Mouse (Mus musculus) ES-E14 (cell line): Measurements from ENCODE around the gene Ctc1. TPM values are rescaled to one million over a fixed set of nuclear protein-coding genes. Genes with fewer than 3 reads are reported as not detected.

ENCODE experiments used
- DNase-seq: peaks from one replicate; pipeline ENCODE4 v3.0.0-alpha.2; 2013; ENCODE audit warnings: low read depth, low spot score
- H3K27ac ChIP-seq: 2 replicates; pipeline ENCODE4 v1.5.1; 2012; ENCODE audit warnings: low read depth, mild to moderate bottlenecking, low read length, moderate library complexity, mixed read lengths; ENCODE audit not compliant: poor library complexity, insufficient read depth, severe bottlenecking
- H3K36me3 ChIP-seq: 2 replicates; pipeline ENCODE4 v1.6.1; 2012; ENCODE audit warnings: mild to moderate bottlenecking, low read length, moderate library complexity, mixed read lengths; ENCODE audit not compliant: control insufficient read depth, poor library complexity, insufficient read depth, severe bottlenecking
- H3K4me1 ChIP-seq, 2 experiments: fragments of 150-350 bp in 1 of 2; sonication (generic) in 1 of 2; 2 replicates each; pipeline ENCODE4 v1.6.1; 2012; ENCODE audit warnings: low read length in 2 of 2, mild to moderate bottlenecking in 1 of 2, mixed read lengths in 1 of 2; ENCODE audit not compliant: control insufficient read depth in 2 of 2, insufficient read depth in 2 of 2, poor library complexity in 1 of 2
- H3K4me3 ChIP-seq, 2 experiments: fragments of 150-350 bp in 1 of 2; sonication (generic) in 1 of 2; 2 replicates each; pipeline ENCODE4 v1.5.1; 2012; ENCODE audit warnings: low read length in 2 of 2, low read depth in 1 of 2, mild to moderate bottlenecking in 1 of 2, mixed read lengths in 1 of 2; ENCODE audit not compliant: insufficient read depth in 1 of 2, poor library complexity in 1 of 2, severe bottlenecking in 1 of 2
- H3K9ac ChIP-seq: 2 replicates; pipeline ENCODE4 v1.6.1; 2012; ENCODE audit warnings: low read depth, mild to moderate bottlenecking, low read length, mixed read lengths; ENCODE audit not compliant: poor library complexity, insufficient read depth, severe bottlenecking
- H3K9me3 ChIP-seq: fragments of 150-350 bp; sonication (generic); 2 replicates; pipeline ENCODE4 v1.6.1; 2012; ENCODE audit warnings: low read depth, mild to moderate bottlenecking, low read length; ENCODE audit not compliant: control insufficient read depth, insufficient read depth
- CHD2 ChIP-seq: IDR thresholded peaks from 2 replicates; pipeline ENCODE4 v1.6.1; 2014; ENCODE audit warnings: mild to moderate bottlenecking, low read depth, low read length, inconsistent platforms
- HCFC1 ChIP-seq: IDR thresholded peaks from 2 replicates; pipeline ENCODE4 v1.6.1; 2012; ENCODE audit warnings: low read length, inconsistent platforms, borderline replicate concordance; ENCODE audit not compliant: insufficient read depth
- MAFK ChIP-seq: IDR thresholded peaks from 2 replicates; pipeline ENCODE4 v1.6.1; 2014; ENCODE audit warnings: mild to moderate bottlenecking, low read depth, low read length, inconsistent platforms; ENCODE audit not compliant: insufficient read depth
- ZC3H11A ChIP-seq: IDR thresholded peaks from 2 replicates; pipeline ENCODE4 v1.6.1; 2012; ENCODE audit warnings: low read depth, mild to moderate bottlenecking, inconsistent platforms, low read length, borderline replicate concordance
- ZNF384 ChIP-seq: IDR thresholded peaks from 2 replicates; pipeline ENCODE4 v1.6.1; 2012; ENCODE audit warnings: low read depth, low read length, inconsistent platforms
- in situ Hi-C, 2 experiments: fragments of 600-800 bp; cut with MboI; formaldehyde crosslinking; loops; one replicate each; pipeline ENCODE4 v1.15.1; 2025; ENCODE audit warnings: low sequenced_read_pairs in 2 of 2, inconsistent platforms in 1 of 2; ENCODE audit not compliant: unreplicated experiment in 2 of 2
- total RNA-seq: library from RNA; depleted of rRNA; stranded (reverse); fragments of 300-350 nt; gene quantifications from 2 replicates; pipeline ENCODE4 v1.2.3, GENCODE M21; 2012

The Ctc1 gene
- total RNA-seq, 1 experiment = 50.9 TPM

GRCm38 (mm10) chr11:69053848-69054247, 38.1 kb downstream of the Ctc1 start:
- Histone ChIP-seq H3K4me3 (no peak overlapping the region), H3K27ac (no peak overlapping the region), H3K4me1 (no peaks in the 10 kb centered on the region), H3K36me3 (peaks cover 16% of the 10 kb centered on the region), H3K9me3 (no peaks in the 10 kb centered on the region), H3K9ac (no peak overlapping the region)
- TF ChIP-seq ZC3H11A (no peak), CHD2 (no peak), ZNF384 (no peak), MAFK (no peak), HCFC1 (no peak)
- in situ Hi-C loops = no loop called here
- DNase-seq = no peak

- no peak for TF ChIP-seq ZC3H11A
- TF ChIP-seq MAFK = no peak
- Histone ChIP-seq H3K9ac (no peak overlapping the region), H3K27ac (no peak overlapping the region), H3K9me3 (no peaks in the 10 kb centered on the region), H3K4me3 (peak overlapping the region in 1 of 2 experiments; percentile 89; a peak in 2 of 4 replicates), H3K36me3 (no peaks in the 10 kb centered on the region), H3K4me1 (no peaks in the 10 kb centered on the region; a peak in 1 of 4 replicates)
- in situ Hi-C loops = no loop called here
- no peak for DNase-seq
These were observed 42.6 kb downstream of the Ctc1 start for GRCm38 (mm10) chr11:69058265-69058664.

- peak overlapping the region; percentile 82 to 89 for H3K4me3 ChIP-seq
- H3K27ac ChIP-seq = no peak overlapping the region
- H3K4me1 ChIP-seq = no peaks in the 10 kb centered on the region; a peak in 1 of 4 replicates
- no peak for TF ChIP-seq CHD2
- no peak for TF ChIP-seq ZC3H11A
- no peak for TF ChIP-seq MAFK
- no peak for TF ChIP-seq ZNF384
- TF ChIP-seq HCFC1 = no peak
- in situ Hi-C loops = no loop called here
- peak overlapping the region; percentile 77 for H3K9ac ChIP-seq
- no peaks in the 10 kb centered on the region for H3K9me3 ChIP-seq
- no peaks in the 10 kb centered on the region for H3K36me3 ChIP-seq
- no peak for DNase-seq
These were observed 43.1 kb downstream of the Ctc1 start for GRCm38 (mm10) chr11:69058729-69059356.

DNA sequence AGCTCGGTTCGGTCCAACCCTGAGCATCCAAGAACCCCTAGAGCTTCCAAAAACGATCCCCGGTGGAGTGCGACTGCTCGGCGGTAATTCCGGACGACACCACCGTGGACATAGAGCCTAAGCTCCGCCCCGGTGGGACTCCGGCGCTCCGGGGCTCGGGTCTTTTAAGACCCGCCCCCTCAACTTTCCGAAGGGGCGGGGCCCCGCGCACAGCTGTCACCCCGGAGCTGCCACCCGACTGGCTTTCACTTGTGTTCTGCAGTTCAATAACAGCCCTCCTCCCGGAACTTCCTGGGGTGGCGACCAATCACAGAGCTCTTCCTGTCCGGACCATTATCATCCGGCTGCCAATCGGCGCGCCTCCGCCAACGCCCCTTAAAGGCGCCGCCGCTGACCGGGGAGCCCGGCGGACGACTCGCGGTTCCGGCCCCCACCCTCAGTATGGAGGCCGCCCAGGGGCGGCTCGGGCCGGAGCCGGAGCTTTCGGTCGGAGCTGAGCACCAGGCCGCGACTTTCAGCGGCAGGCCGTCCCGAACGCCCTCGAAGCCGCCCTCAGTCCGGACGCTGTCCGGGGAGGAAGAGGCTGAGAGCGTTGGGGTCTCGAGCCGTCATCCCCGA, 43.8 kb downstream of the Ctc1 start, which contains the start of gene Borcs6:
Borcs6 (plus strand) TSS at position 361 of the 618 bp plus-strand sequence.
- peak; percentile 90 for DNase-seq
- Histone ChIP-seq H3K4me3 (peak within 1 kb of the TSS; percentile 82 to 89), H3K9ac (peak within 1 kb of the TSS; percentile 77), H3K36me3 (no peaks in the 10 kb centered on the region), H3K4me1 (no peaks in the 10 kb centered on the region; a peak in 1 of 4 replicates), H3K9me3 (no peaks in the 10 kb centered on the region), H3K27ac (no peak within 1 kb of the TSS)
- in situ Hi-C loops = no loop called here
- TF ChIP-seq ZC3H11A (no peak), MAFK (no peak), HCFC1 (0 out of 2 replicates have a peak, but pooled peaks have one; percentile 38)

DNA sequence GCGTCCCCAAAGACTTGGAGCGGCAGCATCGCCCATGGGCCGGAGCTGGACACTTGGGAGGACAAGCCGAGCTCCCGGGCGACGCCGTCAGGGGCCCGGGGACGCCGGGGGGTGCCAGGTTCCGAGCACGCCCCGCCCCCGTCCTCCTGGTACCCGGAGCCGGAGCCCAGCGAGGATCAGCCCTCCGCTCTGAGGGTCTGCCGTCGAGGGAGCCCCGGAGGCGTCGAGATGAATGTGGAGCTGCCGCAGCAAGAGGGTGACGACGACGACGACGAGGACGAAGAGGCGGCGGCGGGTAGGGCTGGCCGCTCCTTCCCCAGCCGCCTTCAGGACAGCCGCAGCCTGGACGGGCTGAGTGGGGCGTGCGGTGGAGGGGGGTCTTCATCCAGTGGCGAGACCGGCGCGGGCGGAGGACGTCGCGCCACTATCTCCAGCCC, 44.3 kb downstream of the Ctc1 start:
- no peak for DNase-seq
- Histone ChIP-seq H3K9ac (peak overlapping the region; percentile 77), H3K4me3 (peak overlapping the region; percentile 82 to 89), H3K27ac (no peak overlapping the region), H3K4me1 (peaks cover 0 to 3% of the 10 kb centered on the region in 2 experiments; a peak in 1 of 4 replicates), H3K9me3 (no peaks in the 10 kb centered on the region), H3K36me3 (no peaks in the 10 kb centered on the region)
- in situ Hi-C loops = loop anchor here in 1 of 2 experiments (5.0 kb wide), 1 partner anchor 67 kb away; the partner anchor contains the start of gene Aloxe3
- TF ChIP-seq ZNF384 (no peak), CHD2 (no peak), MAFK (no peak), HCFC1 (no peak), ZC3H11A (no peak)
